Mouse (Mus musculus): ENCODE measurements at regions not wholly inside any gene's neighbourhood (a gene's known extent, or its start where the extent isn't known, plus 50 kb on each side); places are given as distances from the start of the nearest gene placed in this dataset.

- 65% methylated on average over 4 of the region's 4 CpGs for WGBS
- no peak for TF ChIP-seq POLR2A (IDR thresholded peaks at IDR 0.05; ENCODE audit: borderline replicate concordance, extremely low read depth, insufficient read depth, insufficient read length)
Measured at GRCm38 (mm10) chr12:49945628-49946220, 560.8 kb downstream of the Gm43517 start.

GRCm38 (mm10) chr12:49946752-49947260, 561.8 kb downstream of the Gm43517 start:
- no peak overlapping the region for H3K4me2 ChIP-seq (replicated peaks; ENCODE audit: low read depth, low read length, severe bottlenecking)
- H3K27me3 ChIP-seq (ENCODE audit: control insufficient read depth, insufficient read depth, low read length): no peaks in the 10 kb centered on the region
- no peak overlapping the region for H3K4me3 ChIP-seq (replicated peaks; ENCODE audit: low read length)
- 70% methylated on average over 5 of the region's 5 CpGs for WGBS
- H3K27ac ChIP-seq (replicated peaks; ENCODE audit: low read depth, low read length): no peak overlapping the region
- no peak for TF ChIP-seq POLR2A (IDR thresholded peaks at IDR 0.05; ENCODE audit: borderline replicate concordance, extremely low read depth, insufficient read depth, insufficient read length)
- no peak overlapping the region for H3K9ac ChIP-seq (ENCODE audit: low read depth, low read length, severe bottlenecking)
- no peaks in the 10 kb centered on the region for H3K36me3 ChIP-seq (ENCODE audit: control insufficient read depth, insufficient read depth, low read length)
- no peaks in the 10 kb centered on the region for H3K4me1 ChIP-seq (ENCODE audit: control insufficient read depth, insufficient read depth, low read length)
- no peak for ATAC-seq (ENCODE audit: low FRiP score, low read depth)
- DNase-seq (ENCODE audit: low spot score): no peak
- no peaks in the 10 kb centered on the region for H3K9me3 ChIP-seq (ENCODE audit: control insufficient read depth, low read length)

More at GRCm38 (mm10) chr12:49945628-49946220, 560.8 kb downstream of the Gm43517 start:
- Histone ChIP-seq H3K4me3 (replicated peaks; ENCODE audit: low read length) (no peak overlapping the region), H3K27me3 (ENCODE audit: control insufficient read depth, insufficient read depth, low read length) (no peaks in the 10 kb centered on the region), H3K9ac (ENCODE audit: low read depth, low read length, severe bottlenecking) (no peak overlapping the region), H3K9me3 (ENCODE audit: control insufficient read depth, low read length) (no peaks in the 10 kb centered on the region), H3K36me3 (ENCODE audit: control insufficient read depth, insufficient read depth, low read length) (no peaks in the 10 kb centered on the region), H3K27ac (replicated peaks; ENCODE audit: low read depth, low read length) (no peak overlapping the region), H3K4me2 (replicated peaks; ENCODE audit: low read depth, low read length, severe bottlenecking) (no peak overlapping the region), H3K4me1 (ENCODE audit: control insufficient read depth, insufficient read depth, low read length) (no peaks in the 10 kb centered on the region)
- no peak for DNase-seq (ENCODE audit: low spot score)
- ATAC-seq (ENCODE audit: low FRiP score, low read depth): no peak

GRCm38 (mm10) chr12:49950986-49951385, 566.0 kb downstream of the Gm43517 start:
- ATAC-seq (ENCODE audit: low FRiP score, low read depth) (no peak), DNase-seq (ENCODE audit: low spot score) (no peak)
- no peak overlapping the region for H3K9ac ChIP-seq (ENCODE audit: low read depth, low read length, severe bottlenecking)

GRCm38 (mm10) chr12:49951821-49952220, 566.8 kb downstream of the Gm43517 start:
- Histone ChIP-seq H3K27me3 (ENCODE audit: control insufficient read depth, insufficient read depth, low read length) (no peaks in the 10 kb centered on the region), H3K36me3 (ENCODE audit: control insufficient read depth, insufficient read depth, low read length) (no peaks in the 10 kb centered on the region), H3K9ac (ENCODE audit: low read depth, low read length, severe bottlenecking) (no peak overlapping the region), H3K4me3 (replicated peaks; ENCODE audit: low read length) (no peak overlapping the region), H3K4me2 (replicated peaks; ENCODE audit: low read depth, low read length, severe bottlenecking) (no peak overlapping the region), H3K27ac (replicated peaks; ENCODE audit: low read depth, low read length) (no peak overlapping the region), H3K9me3 (ENCODE audit: control insufficient read depth, low read length) (no peaks in the 10 kb centered on the region), H3K4me1 (ENCODE audit: control insufficient read depth, insufficient read depth, low read length) (no peaks in the 10 kb centered on the region)
- no peak for ATAC-seq (ENCODE audit: low FRiP score, low read depth)
- peak; percentile 23 for DNase-seq (ENCODE audit: low spot score)
- WGBS: 57% methylated on average over 5 of the region's 5 CpGs
- TF ChIP-seq POLR2A (IDR thresholded peaks at IDR 0.05; ENCODE audit: borderline replicate concordance, extremely low read depth, insufficient read depth, insufficient read length): no peak

More at GRCm38 (mm10) chr12:49950986-49951385, 566.0 kb downstream of the Gm43517 start:
- no peak overlapping the region for H3K27ac ChIP-seq (replicated peaks; ENCODE audit: low read depth, low read length)
- no peak for TF ChIP-seq POLR2A (IDR thresholded peaks at IDR 0.05; ENCODE audit: borderline replicate concordance, extremely low read depth, insufficient read depth, insufficient read length)
- H3K4me2 ChIP-seq (replicated peaks; ENCODE audit: low read depth, low read length, severe bottlenecking): no peak overlapping the region
- H3K4me3 ChIP-seq (replicated peaks; ENCODE audit: low read length): no peak overlapping the region
- WGBS: 84% methylated on average over 5 of the region's 5 CpGs
- H3K9me3 ChIP-seq (ENCODE audit: control insufficient read depth, low read length): no peaks in the 10 kb centered on the region
- no peaks in the 10 kb centered on the region for H3K27me3 ChIP-seq (ENCODE audit: control insufficient read depth, insufficient read depth, low read length)
- H3K4me1 ChIP-seq (ENCODE audit: control insufficient read depth, insufficient read depth, low read length): no peaks in the 10 kb centered on the region
- H3K36me3 ChIP-seq (ENCODE audit: control insufficient read depth, insufficient read depth, low read length): no peaks in the 10 kb centered on the region

GRCm38 (mm10) chr12:49968072-49968471, 583.1 kb downstream of the Gm43517 start:
- WGBS: 65% methylated on average over 1 of the region's 1 CpGs

More at GRCm38 (mm10) chr12:49968072-49968471, 583.1 kb downstream of the Gm43517 start:
- Histone ChIP-seq H3K36me3 (ENCODE audit: control insufficient read depth, insufficient read depth, low read length) (no peaks in the 10 kb centered on the region), H3K27ac (replicated peaks; ENCODE audit: low read depth, low read length) (no peak overlapping the region), H3K4me1 (ENCODE audit: control insufficient read depth, insufficient read depth, low read length) (no peaks in the 10 kb centered on the region), H3K4me3 (replicated peaks; ENCODE audit: low read length) (no peak overlapping the region), H3K4me2 (replicated peaks; ENCODE audit: low read depth, low read length, severe bottlenecking) (no peak overlapping the region), H3K27me3 (ENCODE audit: control insufficient read depth, insufficient read depth, low read length) (no peaks in the 10 kb centered on the region), H3K9ac (ENCODE audit: low read depth, low read length, severe bottlenecking) (no peak overlapping the region), H3K9me3 (ENCODE audit: control insufficient read depth, low read length) (no peaks in the 10 kb centered on the region)
- no peak for TF ChIP-seq POLR2A (IDR thresholded peaks at IDR 0.05; ENCODE audit: borderline replicate concordance, extremely low read depth, insufficient read depth, insufficient read length)
- no peak for ATAC-seq (ENCODE audit: low FRiP score, low read depth)
- DNase-seq (ENCODE audit: low spot score): no peak

Data from limb, embryonic 14.5 days (tissue).